ENCODE assay signal across 22 mouse cellular contexts in genomic region chr9:14635551-14635950, GRCm38 (mm10). TPM values are rescaled to one million over a fixed set of nuclear protein-coding genes. Genes with fewer than 3 reads are reported as not detected.
DNase-seq lines count a peak whose midpoint lies in the region; ATAC-seq lines count a peak whose summit lies in the region.
"Had no signal": no experiment of that assay in that cellular context is flagged by ENCODE, and none has a peak within 500 bp of the region (broad histone marks: within the 10 kb centered on the region; RNA-seq: fewer than 3 reads in every experiment).

No protein-coding gene starts in this region.

- no peak overlapping the region for H3K9ac ChIP-seq in midbrain, embryonic 13.5 days (replicated peaks)
- H3K9ac ChIP-seq in midbrain, embryonic 14.5 days (replicated peaks; ENCODE audit: low read length), result no peak overlapping the region
- H3K9ac ChIP-seq in midbrain, embryonic 16.5 days (ENCODE audit: low read depth, low read length), result no peak overlapping the region
- H3K9ac ChIP-seq: embryonic facial prominence, embryonic 13.5 days; embryonic facial prominence, embryonic 15.5 days; forebrain, embryonic 12.5 days had no signal

- no peaks in the 10 kb centered on the region for H3K9me3 ChIP-seq in midbrain, embryonic 13.5 days
- no peaks in the 10 kb centered on the region for H3K9me3 ChIP-seq in midbrain, embryonic 14.5 days (ENCODE audit: control insufficient read depth, low read length)
- H3K9me3 ChIP-seq in midbrain, embryonic 16.5 days (replicated peaks; ENCODE audit: control insufficient read depth, low read length, poor library complexity, severe bottlenecking), result no peaks in the 10 kb centered on the region
- no peaks in the 10 kb centered on the region for H3K9me3 ChIP-seq in midbrain, embryonic 10.5 days (replicated peaks)
- H3K9me3 ChIP-seq: embryonic facial prominence, embryonic 13.5 days; embryonic facial prominence, embryonic 15.5 days; forebrain, embryonic 10.5 days; forebrain, embryonic 12.5 days had no signal

- no peak overlapping the region for H3K4me3 ChIP-seq in midbrain, embryonic 13.5 days (replicated peaks)
- H3K4me3 ChIP-seq in midbrain, embryonic 14.5 days (replicated peaks; ENCODE audit: low read depth, low read length), result no peak overlapping the region
- H3K4me3 ChIP-seq in midbrain, embryonic 16.5 days (ENCODE audit: low read depth, low read length), result no peak overlapping the region
- H3K4me3 ChIP-seq in midbrain, embryonic 10.5 days, result no peak overlapping the region
- H3K4me3 ChIP-seq: embryonic facial prominence, embryonic 13.5 days; embryonic facial prominence, embryonic 15.5 days; erythroblast, embryonic 14.5 days; forebrain, embryonic 10.5 days; forebrain, embryonic 12.5 days had no signal

- H3K36me3 ChIP-seq in midbrain, embryonic 13.5 days, result no peaks in the 10 kb centered on the region
- H3K36me3 ChIP-seq in midbrain, embryonic 14.5 days (ENCODE audit: control insufficient read depth, insufficient read depth, low read length), result no peaks in the 10 kb centered on the region
- H3K36me3 ChIP-seq in midbrain, embryonic 16.5 days (ENCODE audit: control insufficient read depth, insufficient read depth, low read length), result no peaks in the 10 kb centered on the region
- H3K36me3 ChIP-seq in midbrain, embryonic 10.5 days, result no peaks in the 10 kb centered on the region
- H3K36me3 ChIP-seq: embryonic facial prominence, embryonic 13.5 days; embryonic facial prominence, embryonic 15.5 days; forebrain, embryonic 10.5 days; forebrain, embryonic 12.5 days had no signal

- no peak overlapping the region for H3K27ac ChIP-seq in midbrain, embryonic 13.5 days
- no peak overlapping the region for H3K27ac ChIP-seq in midbrain, embryonic 14.5 days (replicated peaks; ENCODE audit: low read depth, low read length)
- H3K27ac ChIP-seq in midbrain, embryonic 16.5 days (ENCODE audit: low read length), result no peak overlapping the region; the same call in 1 of the 2 replicates
- H3K27ac ChIP-seq in midbrain, embryonic 10.5 days (replicated peaks), result no peak overlapping the region
- H3K27ac ChIP-seq: embryonic facial prominence, embryonic 13.5 days; embryonic facial prominence, embryonic 15.5 days; forebrain, embryonic 10.5 days; forebrain, embryonic 12.5 days had no signal

- no peak for DNase-seq in midbrain, embryonic 14.5 days
- no peak for DNase-seq in midbrain, embryonic 10.5 days (ENCODE audit: low spot score)
- DNase-seq in neural tube, embryonic 10.5 days (ENCODE audit: extremely low spot score, low spot score), result no peak
- DNase-seq: adrenal gland, adult 2 months; adrenal gland, postnatal 10 days; adrenal gland, postnatal 25 days; cerebellum, adult 11 months; cerebellum, adult 18-20 months; cerebellum, adult 8-10 months; cerebellum, adult 9-11 months; cerebellum, postnatal 14 days; cerebellum, postnatal 36 days; embryo, embryonic 11 days had no signal

- peaks cover 47% of the 10 kb centered on the region for H3K4me1 ChIP-seq in midbrain, embryonic 13.5 days (replicated peaks)
- H3K4me1 ChIP-seq in midbrain, embryonic 14.5 days (ENCODE audit: control insufficient read depth, insufficient read depth, low read length), result peaks cover 38% of the 10 kb centered on the region
- peaks cover 34% of the 10 kb centered on the region for H3K4me1 ChIP-seq in midbrain, embryonic 16.5 days (ENCODE audit: control insufficient read depth, insufficient read depth, low read length)
- peaks cover 63% of the 10 kb centered on the region for H3K4me1 ChIP-seq in midbrain, embryonic 10.5 days

- 58% methylated on average over 7 of the region's 7 CpGs for WGBS in midbrain, embryonic 13.5 days
- 48% methylated on average over 7 of the region's 7 CpGs for WGBS in midbrain, embryonic 14.5 days
- 45% methylated on average over 7 of the region's 7 CpGs for WGBS in midbrain, embryonic 16.5 days
- WGBS in midbrain, embryonic 10.5 days, result 73% methylated on average over 7 of the region's 7 CpGs

- ATAC-seq in midbrain, embryonic 13.5 days, result peak; percentile 43; the same call in 1 of the 2 replicates
- ATAC-seq in midbrain, embryonic 14.5 days (ENCODE audit: low FRiP score, low TSS enrichment), result no peak
- peak; percentile 62 for ATAC-seq in midbrain, embryonic 16.5 days
- ATAC-seq: forebrain, embryonic 14.5 days; forebrain, embryonic 16.5 days had no signal

- no peak overlapping the region for H3K4me2 ChIP-seq in midbrain, embryonic 13.5 days (replicated peaks)
- no peak overlapping the region for H3K4me2 ChIP-seq in midbrain, embryonic 14.5 days (ENCODE audit: low read length)
- 0 out of 2 replicates have a peak overlapping the region, but pooled peaks have one; percentile 19 for H3K4me2 ChIP-seq in midbrain, embryonic 16.5 days (ENCODE audit: low read length)
- H3K4me2 ChIP-seq: embryonic facial prominence, embryonic 13.5 days; embryonic facial prominence, embryonic 15.5 days; forebrain, embryonic 12.5 days had no signal

- peaks cover 33% of the 10 kb centered on the region for H3K27me3 ChIP-seq in midbrain, embryonic 13.5 days
- H3K27me3 ChIP-seq in midbrain, embryonic 14.5 days (ENCODE audit: control insufficient read depth, insufficient read depth, low read length), result 0 out of 2 replicates have a peak, but pooled peaks cover 3% of the 10 kb centered on the region
- no peaks in the 10 kb centered on the region for H3K27me3 ChIP-seq in midbrain, embryonic 16.5 days (ENCODE audit: control insufficient read depth, insufficient read depth, low read depth, low read length)
- peaks cover 41% of the 10 kb centered on the region for H3K27me3 ChIP-seq in midbrain, embryonic 10.5 days (ENCODE audit: low read depth, poor library complexity, severe bottlenecking)
- H3K27me3 ChIP-seq: embryonic facial prominence, embryonic 15.5 days had no signal

RNA-seq across cellular contexts. Expression of gene Amotl1, which starts 9.3 kb away (rescaled TPM):
- polyA plus RNA-seq in midbrain, embryonic 13.5 days (2015; fragmentation: Nextera tagmentation; extraction: Ambion mirVana), result 9.8 and 9.9 TPM in 2 replicates
- polyA plus RNA-seq in midbrain, embryonic 14.5 days (2014; fragmentation: Nextera tagmentation; extraction: Ambion mirVana), result 8.7 and 12.5 TPM in 2 replicates
- polyA plus RNA-seq in midbrain, embryonic 16.5 days (2015; fragmentation: Nextera tagmentation; extraction: Ambion mirVana), result 8.3 and 9.1 TPM in 2 replicates
- 14.7 and 14.9 TPM in 2 replicates for polyA plus RNA-seq in midbrain, embryonic 10.5 days (2016; fragmentation: Nextera tagmentation; extraction: Ambion mirVana)
